Mouse (Mus musculus): ENCODE data around the gene Igf2bp1.

Gene Igf2bp1

GRCm38 (mm10) chr11:96005403-96006271 is at the start of gene Igf2bp1:
TSS of gene Igf2bp1 (minus strand) at chr11:96005940.
- DNase-seq (ENCODE audit: low spot score), result peak; percentile 58

GRCm38 (mm10) chr11:96050854-96051253 is 45.1 kb upstream of the Igf2bp1 start:
- no peak for DNase-seq (ENCODE audit: low spot score)

GRCm38 (mm10) chr11:96049939-96050338 is 44.2 kb upstream of the Igf2bp1 start:
- peak; percentile 51 for DNase-seq (ENCODE audit: low spot score)

- no peak for DNase-seq (ENCODE audit: low spot score)
Measured at GRCm38 (mm10) chr11:96047469-96048373, 42.0 kb upstream of the Igf2bp1 start.

GRCm38 (mm10) chr11:96046793-96047192 is 41.1 kb upstream of the Igf2bp1 start:
- DNase-seq (ENCODE audit: low spot score), result no peak

GRCm38 (mm10) chr11:96046028-96046427 is 40.3 kb upstream of the Igf2bp1 start:
- DNase-seq (ENCODE audit: low spot score), result no peak

GRCm38 (mm10) chr11:96044803-96045567 is 39.2 kb upstream of the Igf2bp1 start:
- DNase-seq (ENCODE audit: low spot score), result no peak

- DNase-seq (ENCODE audit: low spot score), result no peak
Measured at GRCm38 (mm10) chr11:96038560-96038959, 32.8 kb upstream of the Igf2bp1 start.

- DNase-seq (ENCODE audit: low spot score), result no peak
Measured at GRCm38 (mm10) chr11:96037499-96037898, 31.8 kb upstream of the Igf2bp1 start.

- DNase-seq (ENCODE audit: low spot score), result peak; percentile 52
Measured at GRCm38 (mm10) chr11:96035133-96035532, 29.4 kb upstream of the Igf2bp1 start.

GRCm38 (mm10) chr11:96034596-96035052 is 28.9 kb upstream of the Igf2bp1 start, which contains the start of gene Snf8:
TSS of gene Snf8 (plus strand) at chr11:96034885.
- peak; percentile 98 for DNase-seq (ENCODE audit: low spot score)

- DNase-seq (ENCODE audit: low spot score), result no peak
Measured at GRCm38 (mm10) chr11:96034116-96034515, 28.4 kb upstream of the Igf2bp1 start.

GRCm38 (mm10) chr11:96033264-96033663 is 27.5 kb upstream of the Igf2bp1 start:
- no peak for DNase-seq (ENCODE audit: low spot score)

- no peak for DNase-seq (ENCODE audit: low spot score)
Measured at GRCm38 (mm10) chr11:96031701-96032100, 26.0 kb upstream of the Igf2bp1 start.

- no peak for DNase-seq (ENCODE audit: low spot score)
Measured at GRCm38 (mm10) chr11:96030571-96030970, 24.8 kb upstream of the Igf2bp1 start.

- DNase-seq (ENCODE audit: low spot score), result no peak
Measured at GRCm38 (mm10) chr11:96028130-96028529, 22.4 kb upstream of the Igf2bp1 start.

- DNase-seq (ENCODE audit: low spot score), result no peak
Measured at GRCm38 (mm10) chr11:96020622-96021021, 14.9 kb upstream of the Igf2bp1 start.

GRCm38 (mm10) chr11:96017941-96018351 is 12.2 kb upstream of the Igf2bp1 start:
- no peak for DNase-seq (ENCODE audit: low spot score)

GRCm38 (mm10) chr11:96015421-96015820 is 9.7 kb upstream of the Igf2bp1 start:
- no peak for DNase-seq (ENCODE audit: low spot score)

GRCm38 (mm10) chr11:96011982-96012381 is 6.2 kb upstream of the Igf2bp1 start:
- no peak for DNase-seq (ENCODE audit: low spot score)

GRCm38 (mm10) chr11:96008827-96009226 is 3.1 kb upstream of the Igf2bp1 start:
- DNase-seq (ENCODE audit: low spot score), result no peak

All from testis, postnatal 10 days (tissue).